Mouse (Mus musculus): Measurements from ENCODE around the gene Ptrh2.
A peak's percentile ranks its signal among the peaks of the same experiment; 100 is the strongest.

Gene Ptrh2

GRCm38 (mm10) chr11:86683395-86684125 is at the start of gene Ptrh2, which contains the start of gene Vmp1:
Ptrh2 (plus strand) TSS chr11:86683985.
Vmp1 (minus strand) TSS chr11:86683836.
- peak; percentile 98 for DNase-seq (ENCODE audit: low read depth, low spot score)

GRCm38 (mm10) chr11:86634396-86634795 is 49.4 kb upstream of the Ptrh2 start:
- no peak for DNase-seq (ENCODE audit: low read depth, low spot score)

GRCm38 (mm10) chr11:86637697-86638096 is 46.1 kb upstream of the Ptrh2 start:
- DNase-seq (ENCODE audit: low read depth, low spot score), result no peak

- DNase-seq (ENCODE audit: low read depth, low spot score), result no peak
These were observed 42.1 kb upstream of the Ptrh2 start for GRCm38 (mm10) chr11:86641714-86642113.

GRCm38 (mm10) chr11:86644553-86644952 is 39.2 kb upstream of the Ptrh2 start:
- no peak for DNase-seq (ENCODE audit: low read depth, low spot score)

- DNase-seq (ENCODE audit: low read depth, low spot score), result peak; percentile 90
These were observed 37.5 kb upstream of the Ptrh2 start for GRCm38 (mm10) chr11:86646136-86646834.

GRCm38 (mm10) chr11:86646885-86647459 is 36.8 kb upstream of the Ptrh2 start:
- no peak for DNase-seq (ENCODE audit: low read depth, low spot score)

- DNase-seq (ENCODE audit: low read depth, low spot score), result no peak
These were observed 35.9 kb upstream of the Ptrh2 start for GRCm38 (mm10) chr11:86647706-86648447.

GRCm38 (mm10) chr11:86649542-86649941 is 34.2 kb upstream of the Ptrh2 start:
- no peak for DNase-seq (ENCODE audit: low read depth, low spot score)

- peak; percentile 94 for DNase-seq (ENCODE audit: low read depth, low spot score)
These were observed 33.1 kb upstream of the Ptrh2 start for GRCm38 (mm10) chr11:86650676-86651075.

GRCm38 (mm10) chr11:86652578-86652979 is 31.2 kb upstream of the Ptrh2 start:
- peak; percentile 89 for DNase-seq (ENCODE audit: low read depth, low spot score)

GRCm38 (mm10) chr11:86653446-86653845 is 30.3 kb upstream of the Ptrh2 start:
- DNase-seq (ENCODE audit: low read depth, low spot score), result peak; percentile 92

- peak; percentile 93 for DNase-seq (ENCODE audit: low read depth, low spot score)
These were observed 29.7 kb upstream of the Ptrh2 start for GRCm38 (mm10) chr11:86654096-86654495.

GRCm38 (mm10) chr11:86655671-86656070 is 28.1 kb upstream of the Ptrh2 start:
- peak; percentile 79 for DNase-seq (ENCODE audit: low read depth, low spot score)

- DNase-seq (ENCODE audit: low read depth, low spot score), result no peak
These were observed 26.8 kb upstream of the Ptrh2 start for GRCm38 (mm10) chr11:86656849-86657567.

GRCm38 (mm10) chr11:86657863-86658262 is 25.9 kb upstream of the Ptrh2 start:
- peak; percentile 58 for DNase-seq (ENCODE audit: low read depth, low spot score)

- no peak for DNase-seq (ENCODE audit: low read depth, low spot score)
These were observed 20.5 kb upstream of the Ptrh2 start for GRCm38 (mm10) chr11:86662986-86663895.

GRCm38 (mm10) chr11:86663977-86664376 is 19.8 kb upstream of the Ptrh2 start:
- no peak for DNase-seq (ENCODE audit: low read depth, low spot score)

GRCm38 (mm10) chr11:86664406-86664805 is 19.4 kb upstream of the Ptrh2 start:
- no peak for DNase-seq (ENCODE audit: low read depth, low spot score)

GRCm38 (mm10) chr11:86667553-86667952 is 16.2 kb upstream of the Ptrh2 start:
- no peak for DNase-seq (ENCODE audit: low read depth, low spot score)

Measured in 3T3-L1 (cell line).